In the genomic region with DNA sequence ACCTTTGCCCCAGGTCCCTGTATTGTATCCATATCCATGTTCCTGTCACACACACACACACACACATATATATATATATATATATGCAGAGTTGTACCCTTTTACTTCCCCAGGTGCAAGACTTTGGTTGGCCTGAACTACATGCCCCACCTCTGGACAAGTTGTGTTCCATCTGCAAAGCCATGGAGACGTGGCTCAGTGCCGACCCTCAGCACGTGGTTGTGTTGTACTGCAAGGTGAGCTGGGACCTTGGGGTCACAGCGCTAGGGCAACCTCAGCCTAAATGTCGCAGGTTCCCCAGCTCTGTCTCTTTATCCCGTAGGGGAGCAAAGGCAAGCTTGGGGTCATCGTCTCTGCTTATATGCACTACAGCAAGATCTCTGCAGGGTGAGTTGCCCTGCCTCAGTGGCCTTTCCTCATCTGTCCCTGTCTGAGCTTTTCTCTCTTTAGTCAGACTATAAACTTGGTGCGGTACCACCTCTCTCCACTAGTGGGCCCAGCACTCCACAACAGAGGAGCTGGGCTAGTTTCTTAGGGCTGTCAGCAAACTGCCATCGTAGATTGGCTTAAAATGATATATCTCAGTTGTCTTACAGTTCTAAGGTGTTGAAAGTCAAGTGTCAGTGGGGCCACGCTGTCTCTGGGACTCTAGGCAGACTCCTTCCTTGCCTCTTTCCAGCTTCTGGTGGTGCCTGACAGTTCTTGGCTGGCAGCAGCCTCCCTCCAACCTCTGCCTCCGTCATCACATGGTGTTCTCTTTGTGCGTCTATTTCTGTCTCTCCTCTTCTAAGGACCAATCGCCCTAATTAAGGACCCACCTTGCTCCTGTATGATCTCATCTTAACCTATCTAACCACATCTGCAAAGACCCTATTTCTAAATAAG, we compare ENCODE assay signal across 8 mouse cellular contexts. TPM values are rescaled to one million over a fixed set of nuclear protein-coding genes. Genes with fewer than 3 reads are reported as not detected.
DNase-seq lines count a peak whose midpoint lies in the region; ATAC-seq and TF ChIP-seq lines count a peak whose summit lies in the region.

No protein-coding gene starts in this region.

- H3K9me3 ChIP-seq in forebrain, embryonic 13.5 days (replicated peaks) = no peaks in the 10 kb centered on the region
- no peaks in the 10 kb centered on the region for H3K9me3 ChIP-seq in hindbrain, embryonic 14.5 days (ENCODE audit: control insufficient read depth, low read length)

- H3K27me3 ChIP-seq in forebrain, embryonic 13.5 days = peaks cover 44% of the 10 kb centered on the region
- H3K27me3 ChIP-seq in hindbrain, embryonic 14.5 days (ENCODE audit: control insufficient read depth, insufficient read depth, low read length) = peaks cover 27% of the 10 kb centered on the region
- no peaks in the 10 kb centered on the region for H3K27me3 ChIP-seq in liver, adult 2 months (ENCODE audit: control insufficient read depth, insufficient read depth, low read length)

- peak; percentile 65 to 88 for DNase-seq in adrenal gland, adult (ENCODE audit: inconsistent age in 2 of 2, low spot score in 1 of 2)
- DNase-seq in adrenal gland, adult 18-20 months (ENCODE audit: low spot score in 2 of 2) = no peak
- DNase-seq in CD8-positive naive resting alpha-beta T cell, adult 2 months (ENCODE audit: low read depth in 2 of 2, low spot score in 2 of 2) = peak; percentile 59 to 75
- peak; percentile 73 for DNase-seq in c-Kit-positive CD71-negative TER-119-negative erythroid progenitor cells, embryonic 14.5 days (ENCODE audit: low read depth)
- DNase-seq in hindbrain, embryonic 14.5 days (ENCODE audit: low spot score) = peak; percentile 83
- DNase-seq in liver, adult 2 months (ENCODE audit: extremely low read depth, low read depth, low spot score) = no peak
- DNase-seq in natural killer cell, adult 2 months (ENCODE audit: low spot score in 2 of 2) = peak; percentile 55 to 70

- TF ChIP-seq CTCF in liver, adult 2 months (IDR thresholded peaks at IDR 0.05; ENCODE audit: low read depth, low read length) = peak; percentile 61

- TF ChIP-seq POLR2A in liver, adult 2 months (IDR thresholded peaks at IDR 0.05; ENCODE audit: extremely low read depth, insufficient read depth, low read length) = no peak

- no peak for ATAC-seq in forebrain, embryonic 13.5 days
- no peak for ATAC-seq in hindbrain, embryonic 14.5 days (ENCODE audit: low FRiP score)

- peaks cover 7% of the 10 kb centered on the region; the same call in 1 of the 2 replicates for H3K79me2 ChIP-seq in liver, adult 2 months (ENCODE audit: control insufficient read depth, insufficient read depth, low read length)

- H3K9ac ChIP-seq in forebrain, embryonic 13.5 days = no peak overlapping the region
- H3K9ac ChIP-seq in hindbrain, embryonic 14.5 days = no peak overlapping the region
- no peak overlapping the region; the same call in 1 of the 2 replicates for H3K9ac ChIP-seq in liver, adult 2 months (ENCODE audit: low read depth, low read length)

- 35% methylated on average over 13 of the region's 13 CpGs for WGBS in forebrain, embryonic 13.5 days
- 38% methylated on average over 13 of the region's 13 CpGs for WGBS in hindbrain, embryonic 14.5 days
- 38% methylated on average over 13 of the region's 13 CpGs for WGBS in liver, adult 2 months

- no peaks in the 10 kb centered on the region for H3K36me3 ChIP-seq in forebrain, embryonic 13.5 days (ENCODE audit: poor library complexity, severe bottlenecking)
- H3K36me3 ChIP-seq in hindbrain, embryonic 14.5 days (replicated peaks; ENCODE audit: control insufficient read depth, insufficient read depth) = no peaks in the 10 kb centered on the region
- H3K36me3 ChIP-seq in liver, adult 2 months (ENCODE audit: control insufficient read depth, insufficient read depth, low read length) = peaks cover 52% of the 10 kb centered on the region

- peaks cover 38% of the 10 kb centered on the region for H3K4me1 ChIP-seq in forebrain, embryonic 13.5 days
- peaks cover 29% of the 10 kb centered on the region; the same call in 1 of the 2 replicates for H3K4me1 ChIP-seq in hindbrain, embryonic 14.5 days (replicated peaks; ENCODE audit: control insufficient read depth, insufficient read depth, low read length)
- peaks cover 32% of the 10 kb centered on the region for H3K4me1 ChIP-seq in liver, adult 2 months (ENCODE audit: control insufficient read depth, insufficient read depth, low read length)

- no peak overlapping the region for H3K4me3 ChIP-seq in forebrain, embryonic 13.5 days
- no peak overlapping the region for H3K4me3 ChIP-seq in hindbrain, embryonic 14.5 days (replicated peaks; ENCODE audit: low read length)
- no peak overlapping the region for H3K4me3 ChIP-seq in liver, adult 2 months (ENCODE audit: insufficient read depth, low read depth, low read length)

- H3K27ac ChIP-seq in forebrain, embryonic 13.5 days = no peak overlapping the region
- H3K27ac ChIP-seq in hindbrain, embryonic 14.5 days = no peak overlapping the region
- H3K27ac ChIP-seq in liver, adult 2 months (replicated peaks; ENCODE audit: insufficient read depth, low read depth, low read length) = no peak overlapping the region

- peak overlapping the region; percentile 55 for H3K4me2 ChIP-seq in forebrain, embryonic 13.5 days
- peak overlapping the region; percentile 50; the same call in 1 of the 2 replicates for H3K4me2 ChIP-seq in hindbrain, embryonic 14.5 days (replicated peaks)

RNA-seq across cellular contexts. Expression of gene Tns2, which starts 7.7 kb away (rescaled TPM):
- 10 to 100 TPM; 76.9 to 89.5 TPM for total RNA-seq in adrenal gland, adult 18-20 months (2021)
- 4.5 and 6.7 TPM in 2 replicates for polyA plus RNA-seq in forebrain, embryonic 13.5 days (2015; fragmentation: Nextera tagmentation; extraction: Ambion mirVana)
- 9.9 and 10.4 TPM in 2 replicates for polyA plus RNA-seq in hindbrain, embryonic 14.5 days (2014; fragmentation: Nextera tagmentation; extraction: Ambion mirVana)
- total RNA-seq in liver, adult 2 months (2014; rRNA removed) = 21.8 and 36.5 TPM in 2 replicates
- 30.9 and 35.9 TPM in 2 replicates for polyA plus RNA-seq in liver, adult 2 months (2012; rRNA removed)

RNA-seq across cellular contexts. Expression of gene Spryd3, which starts 28.1 kb away (rescaled TPM):
- total RNA-seq in adrenal gland, adult 18-20 months (2021) = 10 to 100 TPM; 33.0 to 36.9 TPM
- polyA plus RNA-seq in forebrain, embryonic 13.5 days (2015; fragmentation: Nextera tagmentation; extraction: Ambion mirVana) = 21.7 and 25.4 TPM in 2 replicates
- polyA plus RNA-seq in hindbrain, embryonic 14.5 days (2014; fragmentation: Nextera tagmentation; extraction: Ambion mirVana) = 54.8 and 62.4 TPM in 2 replicates
- total RNA-seq in liver, adult 2 months (2014; rRNA removed) = 9.2 and 12.1 TPM in 2 replicates
- polyA plus RNA-seq in liver, adult 2 months (2012; rRNA removed) = 20.7 and 22.6 TPM in 2 replicates

RNA-seq across cellular contexts. Expression of gene Eif4b, which starts 34.4 kb away (rescaled TPM):
- total RNA-seq in adrenal gland, adult 18-20 months (2021) = 100 to 1,000 TPM; 197 to 252 TPM
- polyA plus RNA-seq in forebrain, embryonic 13.5 days (2015; fragmentation: Nextera tagmentation; extraction: Ambion mirVana) = 90.5 and 102 TPM in 2 replicates
- 83.6 and 93.2 TPM in 2 replicates for polyA plus RNA-seq in hindbrain, embryonic 14.5 days (2014; fragmentation: Nextera tagmentation; extraction: Ambion mirVana)
- total RNA-seq in liver, adult 2 months (2014; rRNA removed) = 119 and 130 TPM in 2 replicates
- polyA plus RNA-seq in liver, adult 2 months (2012; rRNA removed) = 70.5 and 73.8 TPM in 2 replicates

RNA-seq across cellular contexts. Expression of gene Igfbp6, which starts 36.2 kb away (rescaled TPM):
- 10 to 100 TPM; 45.1 to 66.2 TPM for total RNA-seq in adrenal gland, adult 18-20 months (2021)
- 0.37 and 0.40 TPM in 2 replicates for polyA plus RNA-seq in forebrain, embryonic 13.5 days (2015; fragmentation: Nextera tagmentation; extraction: Ambion mirVana)
- 1.8 and 1.9 TPM in 2 replicates for polyA plus RNA-seq in hindbrain, embryonic 14.5 days (2014; fragmentation: Nextera tagmentation; extraction: Ambion mirVana)
- 1.0 and 1.8 TPM in 2 replicates for total RNA-seq in liver, adult 2 months (2014; rRNA removed)
- polyA plus RNA-seq in liver, adult 2 months (2012; rRNA removed) = 2.3 and 4.5 TPM in 2 replicates

RNA-seq across cellular contexts. Expression of gene Soat2, which starts 42.4 kb away (rescaled TPM):
- total RNA-seq in adrenal gland, adult 18-20 months (2021) = under 1 TPM; 0.26 to 0.56 TPM
- 0.10 TPM in 1 of 2 replicates, not detected in the other for polyA plus RNA-seq in forebrain, embryonic 13.5 days (2015; fragmentation: Nextera tagmentation; extraction: Ambion mirVana)
- 0.13 TPM in 1 of 2 replicates, not detected in the other for polyA plus RNA-seq in hindbrain, embryonic 14.5 days (2014; fragmentation: Nextera tagmentation; extraction: Ambion mirVana)
- total RNA-seq in liver, adult 2 months (2014; rRNA removed) = 27.5 and 36.5 TPM in 2 replicates
- polyA plus RNA-seq in liver, adult 2 months (2012; rRNA removed) = 54.9 and 80.8 TPM in 2 replicates

Comparison
In these comparisons a context has a peak if more than half of its experiments do, and no peak if none do; other contexts are left out.
1. DNase-seq: peak in adrenal gland, adult (2 of 2), CD8-positive naive resting alpha-beta T cell, adult 2 months (2 of 2), c-Kit-positive CD71-negative TER-119-negative erythroid progenitor cells, embryonic 14.5 days (single experiment), hindbrain, embryonic 14.5 days (single experiment) and natural killer cell, adult 2 months (2 of 2); none in adrenal gland, adult 18-20 months (0 of 2) and liver, adult 2 months (single experiment).